Mouse (Mus musculus): ENCODE measurements around the gene Mgrn1. TPM values are rescaled to one million over a fixed set of nuclear protein-coding genes. Genes with fewer than 3 reads are reported as not detected.

Gene Mgrn1
- polyA plus RNA-seq, 1 experiment from 2014 or later = 75.6 TPM

DNA sequence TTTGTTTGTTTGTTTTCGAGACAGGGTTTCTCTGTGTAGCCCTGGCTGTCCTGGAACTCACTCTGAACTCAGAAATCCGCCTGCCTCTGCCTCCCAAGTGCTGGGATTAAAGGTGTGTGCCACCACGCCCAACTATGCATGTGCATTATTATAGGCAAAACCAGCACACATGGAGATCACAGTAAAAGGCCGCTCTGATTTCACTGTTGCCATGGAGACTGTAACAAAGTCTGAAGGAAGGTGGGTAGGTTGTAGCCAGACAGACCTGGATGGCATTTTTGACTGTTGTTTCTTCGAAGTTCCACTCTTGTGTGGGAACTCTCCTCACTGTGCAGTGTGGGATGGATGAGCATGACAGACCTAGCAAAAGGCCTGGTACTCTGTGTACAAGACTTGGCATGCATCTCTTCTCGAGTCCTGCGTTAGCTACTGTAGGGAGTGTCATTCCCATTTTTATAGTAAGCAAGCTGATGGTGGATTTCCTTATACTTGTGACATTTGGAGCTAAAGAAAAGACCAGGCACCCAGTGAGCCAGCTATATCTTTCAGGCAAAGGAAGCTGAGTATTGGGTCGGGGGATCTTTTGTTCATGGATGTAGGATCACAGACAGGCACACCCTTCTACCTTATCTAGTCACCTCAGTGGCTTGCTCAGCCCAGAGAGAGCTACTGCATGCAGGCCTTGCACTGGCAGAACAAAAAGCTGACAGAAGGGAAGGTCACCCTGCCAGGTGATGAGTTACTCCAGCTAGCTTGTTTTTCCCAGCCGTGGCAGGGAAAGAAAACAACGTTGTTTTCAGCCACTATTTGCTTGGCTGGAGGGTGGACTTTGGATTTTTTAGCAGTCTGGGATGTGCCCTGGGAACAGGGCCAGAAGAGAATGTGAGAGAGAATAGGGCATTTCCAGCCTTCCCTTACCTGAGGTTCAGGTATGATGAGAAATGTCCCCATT lies 4.4 kb upstream of the Mgrn1 start:
- Histone ChIP-seq H3K27ac (ENCODE audit: low read length) (peak overlapping the region; percentile 98), H3K4me2 (replicated peaks; ENCODE audit: low read depth, low read length) (peak overlapping the region; percentile 81), H3K4me1 (ENCODE audit: insufficient read depth, low read depth, low read length) (peaks cover 17% of the 10 kb centered on the region; the same call in 1 of the 2 replicates), H3K36me3 (ENCODE audit: insufficient read depth, low read length) (no peaks in the 10 kb centered on the region), H3K9me3 (ENCODE audit: low read length) (no peaks in the 10 kb centered on the region), H3K4me3 (ENCODE audit: low read depth, low read length) (no peak overlapping the region; the same call in 1 of the 2 replicates), H3K9ac (replicated peaks; ENCODE audit: low read depth) (peak overlapping the region; percentile 88; the same call in 1 of the 2 replicates), H3K27me3 (replicated peaks; ENCODE audit: insufficient read depth, low read length) (no peaks in the 10 kb centered on the region)
- ATAC-seq = no peak
- no peak for DNase-seq (ENCODE audit: low spot score)
- 68% methylated on average over 10 of the region's 10 CpGs for WGBS
- no peak for TF ChIP-seq EP300 (IDR thresholded peaks at IDR 0.05)
- TF ChIP-seq CTCF (IDR thresholded peaks at IDR 0.05) = no peak

DNA sequence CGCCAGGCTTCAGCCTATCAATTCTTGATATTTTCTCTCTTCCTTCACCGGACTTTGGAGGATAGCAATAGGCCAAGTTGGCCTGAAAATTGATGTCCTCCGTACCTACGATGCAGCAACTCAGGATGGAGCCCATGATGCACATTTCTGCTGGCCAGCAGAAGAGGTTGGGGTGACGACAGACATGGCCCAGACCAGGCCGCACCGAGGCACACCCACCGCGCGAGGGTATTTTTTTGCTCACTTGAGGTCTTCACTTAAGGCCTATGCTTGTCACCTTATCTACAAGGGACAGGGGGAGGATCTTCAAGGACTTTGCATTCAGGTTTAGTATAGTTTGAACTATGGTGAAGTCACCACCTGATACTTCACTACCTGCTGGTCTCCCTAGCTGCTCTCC lies 1.1 kb upstream of the Mgrn1 start:
- Histone ChIP-seq H3K4me2 (replicated peaks; ENCODE audit: low read depth, low read length) (no peak overlapping the region), H3K27me3 (replicated peaks; ENCODE audit: insufficient read depth, low read length) (no peaks in the 10 kb centered on the region), H3K9me3 (ENCODE audit: low read length) (no peaks in the 10 kb centered on the region), H3K36me3 (ENCODE audit: insufficient read depth, low read length) (no peaks in the 10 kb centered on the region), H3K9ac (replicated peaks; ENCODE audit: low read depth) (no peak overlapping the region), H3K27ac (ENCODE audit: low read length) (0 out of 2 replicates have a peak overlapping the region, but pooled peaks have one; percentile 94), H3K4me3 (ENCODE audit: low read depth, low read length) (no peak overlapping the region), H3K4me1 (ENCODE audit: insufficient read depth, low read depth, low read length) (peaks cover 23% of the 10 kb centered on the region)
- DNase-seq (ENCODE audit: low spot score) (no peak), ATAC-seq (no peak)
- 94% methylated on average over 10 of the region's 10 CpGs for WGBS
- no peak for TF ChIP-seq EP300 (IDR thresholded peaks at IDR 0.05)
- no peak for TF ChIP-seq CTCF (IDR thresholded peaks at IDR 0.05)

- DNase-seq (ENCODE audit: low spot score) (no peak), ATAC-seq (no peak)
- Histone ChIP-seq H3K9me3 (ENCODE audit: low read length) (no peaks in the 10 kb centered on the region), H3K4me2 (replicated peaks; ENCODE audit: low read depth, low read length) (peak overlapping the region; percentile 88), H3K27ac (ENCODE audit: low read length) (peak overlapping the region; percentile 94), H3K36me3 (ENCODE audit: insufficient read depth, low read length) (no peaks in the 10 kb centered on the region), H3K9ac (replicated peaks; ENCODE audit: low read depth) (peak overlapping the region; percentile 91), H3K4me3 (ENCODE audit: low read depth, low read length) (peak overlapping the region; percentile 76), H3K4me1 (ENCODE audit: insufficient read depth, low read depth, low read length) (peaks cover 18% of the 10 kb centered on the region), H3K27me3 (replicated peaks; ENCODE audit: insufficient read depth, low read length) (no peaks in the 10 kb centered on the region)
- TF ChIP-seq CTCF (IDR thresholded peaks at IDR 0.05) = peak; percentile 1; the same call in 1 of the 2 replicates
- no peak for TF ChIP-seq EP300 (IDR thresholded peaks at IDR 0.05)
- 1% methylated on average over 8 of the region's 8 CpGs for WGBS
These were observed 606 bp downstream of the Mgrn1 start for GRCm38 (mm10) chr16:4886690-4887020.

DNA sequence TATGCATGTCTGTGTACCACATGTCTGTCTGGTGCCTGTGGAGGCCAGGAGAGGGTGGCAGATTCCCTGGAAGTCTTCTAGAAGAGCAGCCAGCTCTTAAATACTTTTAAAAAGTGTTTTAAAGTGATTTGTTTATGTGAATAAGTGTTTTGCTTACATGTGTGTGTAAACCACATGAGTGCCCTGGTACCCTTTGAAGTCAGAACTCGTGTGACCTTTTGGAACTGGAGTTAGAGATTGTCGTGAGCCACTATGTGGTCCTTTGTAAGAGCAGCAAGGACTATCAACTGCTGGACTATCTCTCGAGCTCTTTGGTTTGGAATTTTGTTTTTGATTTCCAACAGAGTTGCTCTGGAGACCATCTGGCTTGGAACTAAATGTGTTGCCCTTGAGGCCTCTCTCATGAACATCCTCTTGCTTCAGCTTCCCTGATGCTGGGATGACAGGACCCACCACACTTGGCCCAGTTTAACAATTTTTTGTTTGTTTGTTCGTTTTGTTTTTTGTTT lies 4.2 kb downstream of the Mgrn1 start:
- Histone ChIP-seq H3K4me2 (replicated peaks; ENCODE audit: low read depth, low read length) (no peak overlapping the region), H3K4me1 (ENCODE audit: insufficient read depth, low read depth, low read length) (peaks cover 31% of the 10 kb centered on the region), H3K9me3 (ENCODE audit: low read length) (no peaks in the 10 kb centered on the region), H3K4me3 (ENCODE audit: low read depth, low read length) (no peak overlapping the region), H3K27ac (ENCODE audit: low read length) (peak overlapping the region; percentile 43; the same call in 1 of the 2 replicates), H3K36me3 (ENCODE audit: insufficient read depth, low read length) (no peaks in the 10 kb centered on the region), H3K27me3 (replicated peaks; ENCODE audit: insufficient read depth, low read length) (no peaks in the 10 kb centered on the region), H3K9ac (replicated peaks; ENCODE audit: low read depth) (no peak overlapping the region)
- no peak for ATAC-seq
- WGBS = 28% methylated on average over 4 of the region's 4 CpGs
- TF ChIP-seq EP300 (IDR thresholded peaks at IDR 0.05) (no peak), CTCF (IDR thresholded peaks at IDR 0.05) (no peak)
- peak; percentile 52 for DNase-seq (ENCODE audit: low spot score)

DNA sequence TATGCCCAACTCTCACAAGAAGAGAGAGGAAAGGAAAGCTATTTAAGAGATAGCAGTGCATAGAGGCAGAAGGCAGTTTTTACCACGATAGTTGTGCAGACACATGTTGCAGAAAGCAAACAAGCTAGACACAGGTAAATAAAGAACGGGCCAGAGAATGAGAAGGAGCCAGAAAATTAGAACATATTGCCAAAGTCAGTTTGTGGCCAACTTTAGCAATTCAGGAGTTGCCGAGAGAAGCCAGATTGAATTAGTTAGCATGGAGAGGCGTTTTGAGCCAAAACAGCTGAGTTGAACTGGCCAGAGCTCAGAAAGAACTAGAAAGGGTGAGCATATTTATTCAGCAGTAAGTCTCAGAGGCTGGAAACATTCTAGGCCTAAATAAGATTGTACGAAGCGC lies 6.1 kb downstream of the Mgrn1 start:
- Histone ChIP-seq H3K9me3 (ENCODE audit: low read length) (no peaks in the 10 kb centered on the region), H3K36me3 (ENCODE audit: insufficient read depth, low read length) (no peaks in the 10 kb centered on the region), H3K9ac (replicated peaks; ENCODE audit: low read depth) (no peak overlapping the region), H3K27ac (ENCODE audit: low read length) (no peak overlapping the region), H3K27me3 (replicated peaks; ENCODE audit: insufficient read depth, low read length) (no peaks in the 10 kb centered on the region), H3K4me1 (ENCODE audit: insufficient read depth, low read depth, low read length) (peaks cover 33% of the 10 kb centered on the region), H3K4me2 (replicated peaks; ENCODE audit: low read depth, low read length) (no peak overlapping the region), H3K4me3 (ENCODE audit: low read depth, low read length) (no peak overlapping the region)
- DNase-seq (ENCODE audit: low spot score) (peak; percentile 22), ATAC-seq (no peak)
- no peak for TF ChIP-seq CTCF (IDR thresholded peaks at IDR 0.05)
- no peak for TF ChIP-seq EP300 (IDR thresholded peaks at IDR 0.05)
- 69% methylated on average over 6 of the region's 6 CpGs for WGBS

DNA sequence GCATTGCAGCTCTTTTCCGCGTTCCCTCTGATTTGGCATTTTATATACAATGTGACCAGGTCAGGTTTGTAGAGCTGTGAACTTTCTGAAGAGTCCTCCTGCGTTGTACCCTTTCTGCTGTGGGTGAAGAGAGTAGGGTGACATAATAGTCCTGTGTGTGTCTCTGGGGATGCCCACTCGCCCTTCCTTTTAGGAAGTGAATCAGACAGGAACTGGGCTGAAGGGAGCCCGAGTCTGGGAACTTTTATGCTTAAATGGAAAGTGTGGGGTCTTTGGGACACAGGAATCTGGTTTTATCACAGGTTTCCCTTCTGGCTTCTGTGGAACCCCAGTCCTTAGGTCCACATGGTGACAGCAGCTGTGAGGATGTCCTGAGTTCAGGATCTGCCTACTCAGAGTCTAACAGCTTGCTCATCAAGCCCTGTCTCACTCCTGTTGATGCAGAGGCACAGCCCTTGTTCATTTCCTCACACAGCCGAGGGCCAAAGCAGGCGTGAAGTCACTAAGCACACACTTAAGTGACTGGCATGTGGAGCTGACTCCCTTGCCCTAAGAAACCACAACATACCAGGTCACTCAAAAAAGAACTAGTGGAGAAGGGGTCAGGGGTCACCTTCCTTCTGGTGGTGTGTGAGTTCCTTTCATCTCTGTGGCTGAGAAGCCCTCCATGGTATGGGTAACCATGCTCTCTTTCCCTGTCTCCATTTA lies 8.3 kb downstream of the Mgrn1 start:
- Histone ChIP-seq H3K4me3 (ENCODE audit: low read depth, low read length) (no peak overlapping the region), H3K9ac (replicated peaks; ENCODE audit: low read depth) (no peak overlapping the region), H3K9me3 (ENCODE audit: low read length) (no peaks in the 10 kb centered on the region), H3K27me3 (replicated peaks; ENCODE audit: insufficient read depth, low read length) (no peaks in the 10 kb centered on the region), H3K4me2 (replicated peaks; ENCODE audit: low read depth, low read length) (no peak overlapping the region), H3K27ac (ENCODE audit: low read length) (peak overlapping the region; percentile 79), H3K36me3 (ENCODE audit: insufficient read depth, low read length) (no peaks in the 10 kb centered on the region), H3K4me1 (ENCODE audit: insufficient read depth, low read depth, low read length) (peaks cover 25% of the 10 kb centered on the region; the same call in 1 of the 2 replicates)
- DNase-seq (ENCODE audit: low spot score) (peak; percentile 79), ATAC-seq (peak; percentile 87)
- TF ChIP-seq EP300 (IDR thresholded peaks at IDR 0.05) = peak; percentile 38; the same call in 1 of the 2 replicates
- no peak for TF ChIP-seq CTCF (IDR thresholded peaks at IDR 0.05)
- 53% methylated on average over 7 of the region's 7 CpGs for WGBS
